Mouse (Mus musculus): ENCODE data around the gene Myl6b.
A peak's percentile ranks its signal among the peaks of the same experiment; 100 is the strongest.

The Myl6b gene

DNA sequence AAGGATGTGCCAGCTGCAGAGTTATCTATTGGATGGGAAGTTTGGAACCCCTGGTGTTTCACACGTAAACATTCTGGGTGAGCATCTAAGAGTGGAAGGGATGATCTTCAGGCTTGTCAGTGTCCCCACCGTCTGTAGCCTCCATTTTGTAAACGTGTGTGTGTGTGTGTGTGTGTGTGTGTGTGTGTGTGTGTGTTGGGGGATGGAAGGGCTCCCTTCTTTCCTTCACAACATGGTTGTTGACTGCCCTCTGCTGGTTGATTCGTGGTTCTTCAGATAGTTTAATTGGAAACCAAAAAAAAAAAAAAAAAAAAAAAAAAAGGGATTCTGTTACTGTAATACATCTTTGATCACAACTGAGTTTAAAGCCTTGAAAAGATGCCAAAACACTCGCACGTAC, 43.2 kb downstream of the Myl6b start:
- no peaks in the 10 kb centered on the region for H3K36me3 ChIP-seq (ENCODE audit: insufficient read depth, low read length)
- peaks cover 30% of the 10 kb centered on the region for H3K27me3 ChIP-seq (ENCODE audit: insufficient read depth, low read length)
- H3K4me3 ChIP-seq (replicated peaks; ENCODE audit: low read length): no peak overlapping the region
- TF ChIP-seq CTCF (conservative IDR thresholded peaks at IDR 0.05; ENCODE audit: low read length) (peak; percentile 32), POU5F1 (IDR thresholded peaks at IDR 0.05; ENCODE audit: borderline replicate concordance, low read length) (no peak)
- H3K9me3 ChIP-seq (ENCODE audit: low read length): no peaks in the 10 kb centered on the region
- H3K4me1 ChIP-seq (replicated peaks; ENCODE audit: low read depth, low read length): peaks cover 21% of the 10 kb centered on the region

- Histone ChIP-seq H3K9me3 (ENCODE audit: low read length) (no peaks in the 10 kb centered on the region), H3K4me1 (replicated peaks; ENCODE audit: low read depth, low read length) (peaks cover 15% of the 10 kb centered on the region), H3K36me3 (ENCODE audit: insufficient read depth, low read length) (no peaks in the 10 kb centered on the region), H3K4me3 (replicated peaks; ENCODE audit: low read length) (no peak overlapping the region), H3K27me3 (ENCODE audit: insufficient read depth, low read length) (peaks cover 24% of the 10 kb centered on the region)
- TF ChIP-seq POU5F1 (IDR thresholded peaks at IDR 0.05; ENCODE audit: borderline replicate concordance, low read length) (no peak), NANOG (IDR thresholded peaks at IDR 0.05; ENCODE audit: borderline replicate concordance, low read length) (no peak), CTCF (conservative IDR thresholded peaks at IDR 0.05; ENCODE audit: low read length) (no peak)
Measured at GRCm38 (mm10) chr10:128454471-128454870, 44.0 kb downstream of the Myl6b start.

DNA sequence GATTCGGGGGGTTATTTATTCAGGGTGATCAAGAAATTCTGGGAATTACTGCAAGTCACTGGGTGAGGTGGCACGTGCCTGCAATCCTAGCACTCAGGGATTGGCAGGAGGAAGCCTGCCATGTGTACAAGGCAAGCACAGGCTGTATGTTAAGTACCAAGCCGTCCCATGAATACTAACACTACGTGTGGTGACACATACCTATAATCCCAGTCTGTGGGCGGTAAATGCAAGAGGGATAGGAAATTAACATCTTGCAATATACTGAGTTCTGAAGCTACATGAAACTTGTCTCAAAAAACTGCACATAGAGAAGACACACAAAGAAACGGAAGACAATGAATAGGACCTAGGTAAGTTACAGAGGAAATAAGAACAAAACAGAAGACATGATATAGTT, 47.5 kb downstream of the Myl6b start:
- Histone ChIP-seq H3K9me3 (ENCODE audit: low read length) (no peaks in the 10 kb centered on the region), H3K4me1 (replicated peaks; ENCODE audit: low read depth, low read length) (peaks cover 12% of the 10 kb centered on the region), H3K4me3 (replicated peaks; ENCODE audit: low read length) (no peak overlapping the region), H3K27me3 (ENCODE audit: insufficient read depth, low read length) (peaks cover 3% of the 10 kb centered on the region; the same call in 1 of the 2 replicates), H3K36me3 (ENCODE audit: insufficient read depth, low read length) (no peaks in the 10 kb centered on the region)
- TF ChIP-seq CTCF (conservative IDR thresholded peaks at IDR 0.05; ENCODE audit: low read length) (no peak), POU5F1 (IDR thresholded peaks at IDR 0.05; ENCODE audit: borderline replicate concordance, low read length) (no peak), NANOG (IDR thresholded peaks at IDR 0.05; ENCODE audit: borderline replicate concordance, low read length) (no peak)

DNA sequence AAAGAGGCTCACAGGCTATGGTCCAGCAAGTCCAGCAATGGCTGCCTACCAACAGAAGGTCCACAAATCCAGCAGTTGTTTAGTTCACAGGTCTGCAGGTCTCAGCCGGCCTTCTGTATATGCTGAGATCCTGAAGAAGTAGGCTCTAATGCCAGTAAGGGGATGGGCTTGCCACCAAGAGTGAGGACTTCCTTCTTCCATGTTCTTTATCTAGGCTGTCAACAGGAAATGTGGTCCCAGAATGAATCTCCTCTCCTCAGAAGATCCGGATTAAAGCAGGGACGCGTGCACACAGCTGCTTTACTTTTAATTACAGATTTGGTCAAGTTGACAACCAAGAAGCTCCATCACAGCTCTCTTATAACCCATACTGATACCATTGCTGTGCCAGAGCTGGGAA, 53.1 kb downstream of the Myl6b start:
- Histone ChIP-seq H3K36me3 (ENCODE audit: insufficient read depth, low read length) (peaks cover 30% of the 10 kb centered on the region), H3K4me1 (replicated peaks; ENCODE audit: low read depth, low read length) (peaks cover 15% of the 10 kb centered on the region), H3K27me3 (ENCODE audit: insufficient read depth, low read length) (no peaks in the 10 kb centered on the region), H3K9me3 (ENCODE audit: low read length) (no peaks in the 10 kb centered on the region), H3K4me3 (replicated peaks; ENCODE audit: low read length) (no peak overlapping the region)
- TF ChIP-seq POU5F1 (IDR thresholded peaks at IDR 0.05; ENCODE audit: borderline replicate concordance, low read length): no peak
- no peak for TF ChIP-seq NANOG (IDR thresholded peaks at IDR 0.05; ENCODE audit: borderline replicate concordance, low read length)
- no peak for TF ChIP-seq CTCF (conservative IDR thresholded peaks at IDR 0.05; ENCODE audit: low read length)

- H3K4me1 ChIP-seq (replicated peaks; ENCODE audit: low read depth, low read length): peaks cover 25% of the 10 kb centered on the region
- no peak overlapping the region for H3K4me3 ChIP-seq (replicated peaks; ENCODE audit: low read length)
- H3K36me3 ChIP-seq (ENCODE audit: insufficient read depth, low read length): peaks cover 40% of the 10 kb centered on the region
- H3K27me3 ChIP-seq (ENCODE audit: insufficient read depth, low read length): no peaks in the 10 kb centered on the region
- no peaks in the 10 kb centered on the region for H3K9me3 ChIP-seq (ENCODE audit: low read length)
- no peak for TF ChIP-seq NANOG (IDR thresholded peaks at IDR 0.05; ENCODE audit: borderline replicate concordance, low read length)
Measured at GRCm38 (mm10) chr10:128444354-128444753, 54.1 kb downstream of the Myl6b start.
